Mouse (Mus musculus): ENCODE measurements around the gene Rgs12. TPM values are rescaled to one million over a fixed set of nuclear protein-coding genes. Genes with fewer than 3 reads are reported as not detected.

The Rgs12 gene
- polyA plus RNA-seq, 1 experiment from 2014 or later = 44.8 TPM

DNA sequence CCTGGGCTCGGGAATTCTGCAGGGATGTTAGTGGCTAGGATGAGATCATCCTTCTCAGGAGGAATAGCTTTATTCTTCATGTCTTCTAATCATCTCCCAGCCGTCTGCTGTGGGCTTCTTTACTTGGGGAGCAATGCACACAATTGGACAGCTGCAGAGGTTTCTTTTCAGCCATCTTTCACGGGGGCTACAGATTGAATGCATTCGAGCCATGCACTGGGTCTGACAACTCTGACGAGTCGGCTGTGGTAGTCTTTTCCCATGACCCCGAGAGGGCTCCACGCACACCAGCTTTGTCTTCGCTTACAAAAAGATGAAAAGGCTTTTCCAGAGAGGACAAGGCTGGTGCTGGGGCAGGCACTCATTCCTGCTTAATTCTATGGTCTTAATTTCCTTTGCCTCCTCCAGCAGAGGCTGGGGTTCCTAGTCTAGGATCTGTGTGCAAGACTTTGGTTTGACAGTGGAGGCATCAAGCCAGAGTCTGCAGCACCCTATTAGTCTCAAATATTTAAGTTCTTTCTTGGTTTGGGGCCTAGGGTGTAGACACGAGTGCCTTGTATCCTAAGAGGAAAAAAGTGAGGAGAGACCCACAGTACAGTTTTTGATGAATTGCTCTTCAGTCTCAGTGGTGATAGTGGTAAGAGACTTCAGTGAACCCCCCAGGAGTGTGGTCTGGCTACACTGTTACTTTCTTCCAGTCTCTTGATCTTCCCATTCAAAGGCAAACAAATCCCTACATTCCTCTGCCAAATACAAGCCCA lies 7.4 kb upstream of the Rgs12 start:
- Histone ChIP-seq H3K4me3 (no peak overlapping the region), H3K4me2 (no peak overlapping the region), H3K9ac (no peak overlapping the region), H3K4me1 (replicated peaks) (peaks cover 7% of the 10 kb centered on the region; the same call in 1 of the 2 replicates), H3K27me3 (no peaks in the 10 kb centered on the region), H3K27ac (replicated peaks) (no peak overlapping the region), H3K36me3 (no peaks in the 10 kb centered on the region), H3K9me3 (no peaks in the 10 kb centered on the region)
- ATAC-seq (ENCODE audit: low FRiP score, low read depth) = peak; percentile 38
- WGBS = 11% methylated on average over 10 of the region's 10 CpGs

DNA sequence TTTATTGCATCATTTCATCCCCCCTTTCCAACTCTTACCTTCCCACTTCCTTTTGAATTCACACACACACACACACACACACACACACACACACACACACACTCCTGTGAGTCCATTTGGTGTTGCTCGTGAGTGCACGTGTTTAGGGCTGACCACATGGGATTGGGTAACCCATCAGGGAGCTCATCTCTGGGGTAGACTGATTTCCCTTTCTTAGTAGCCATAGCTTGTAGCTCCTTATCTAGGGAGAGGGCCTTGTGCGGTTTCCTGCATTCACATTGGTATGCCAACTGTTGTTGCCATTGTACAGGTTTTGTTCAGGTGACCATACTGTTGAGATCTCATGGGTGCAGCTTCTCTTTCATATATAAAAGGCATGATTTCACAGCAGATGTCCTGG lies 5.8 kb upstream of the Rgs12 start:
- H3K27me3 ChIP-seq = no peaks in the 10 kb centered on the region
- peaks cover 7% of the 10 kb centered on the region; the same call in 1 of the 2 replicates for H3K4me1 ChIP-seq (replicated peaks)
- no peak overlapping the region for H3K4me2 ChIP-seq
- H3K27ac ChIP-seq (replicated peaks) = no peak overlapping the region
- H3K36me3 ChIP-seq = no peaks in the 10 kb centered on the region
- no peaks in the 10 kb centered on the region for H3K9me3 ChIP-seq
- H3K4me3 ChIP-seq = no peak overlapping the region
- no peak for ATAC-seq (ENCODE audit: low FRiP score, low read depth)
- no peak overlapping the region for H3K9ac ChIP-seq
- 84% methylated on average over 3 of the region's 3 CpGs for WGBS

DNA sequence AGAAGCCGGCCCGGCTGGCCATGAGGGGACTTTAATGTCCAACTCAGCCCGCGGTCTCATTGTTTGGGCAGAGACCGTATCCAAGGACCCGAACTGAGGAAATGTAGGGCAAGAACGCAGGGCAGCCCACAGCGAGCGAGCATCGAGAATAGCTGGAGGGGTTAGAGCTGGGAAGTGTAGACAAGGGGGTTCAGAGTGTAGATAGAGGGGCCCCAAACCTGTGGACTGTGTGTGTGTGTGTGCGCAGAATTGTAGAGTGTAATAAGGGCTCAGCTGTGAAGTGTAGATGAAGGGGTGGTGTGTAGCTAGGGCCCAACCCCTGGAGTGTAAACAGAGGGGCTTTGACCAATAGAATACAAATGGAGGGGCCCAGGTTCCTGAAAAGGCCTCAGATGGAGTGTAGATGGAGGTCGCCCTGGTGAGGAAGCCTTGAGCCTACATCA lies 545 bp downstream of the Rgs12 start:
- H3K4me2 ChIP-seq = peak overlapping the region; percentile 76
- peak overlapping the region; percentile 89 for H3K27ac ChIP-seq (replicated peaks)
- H3K36me3 ChIP-seq = peaks cover 3% of the 10 kb centered on the region; the same call in 1 of the 2 replicates
- peak; percentile 57 for ATAC-seq (ENCODE audit: low FRiP score, low read depth)
- no peaks in the 10 kb centered on the region for H3K27me3 ChIP-seq
- WGBS = under 1% methylated on average over 12 of the region's 12 CpGs
- H3K4me1 ChIP-seq (replicated peaks) = peaks cover 41% of the 10 kb centered on the region
- peak overlapping the region; percentile 70 for H3K4me3 ChIP-seq
- peak overlapping the region; percentile 86 for H3K9ac ChIP-seq
- no peaks in the 10 kb centered on the region for H3K9me3 ChIP-seq

DNA sequence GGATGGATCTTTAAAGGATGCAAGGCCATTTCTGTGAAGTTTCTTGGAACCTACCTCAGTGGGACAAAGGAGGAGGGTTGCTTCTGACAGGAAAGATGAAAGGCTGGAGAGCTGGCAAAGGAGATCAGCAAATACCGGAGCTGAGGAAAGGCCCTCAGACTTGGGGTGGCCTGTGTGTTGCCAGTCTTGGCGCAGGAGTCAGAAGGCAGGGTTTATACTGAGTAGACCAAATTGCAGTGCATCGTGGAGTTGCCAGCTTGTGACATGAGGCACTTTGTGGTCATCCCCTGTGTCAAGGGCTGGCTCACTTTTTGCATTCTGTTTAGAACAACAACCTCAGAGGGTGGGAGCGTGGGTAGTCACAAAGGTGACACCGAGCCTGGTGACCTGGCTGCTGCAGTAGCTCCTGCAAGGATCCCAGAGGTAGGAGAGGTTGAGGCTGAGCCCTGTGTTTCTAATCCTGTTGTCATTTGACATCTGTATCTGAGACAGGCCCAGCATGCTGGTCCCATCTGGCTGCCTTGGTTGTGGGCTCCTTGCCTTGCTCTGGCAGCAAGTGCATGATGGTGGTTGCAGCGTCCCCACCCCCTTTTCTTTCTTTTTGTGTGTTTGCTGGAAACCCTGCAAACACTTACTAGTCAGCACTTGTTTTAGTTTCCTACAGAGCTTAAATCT lies 1.4 kb downstream of the Rgs12 start:
- Histone ChIP-seq H3K36me3 (peaks cover 3% of the 10 kb centered on the region; the same call in 1 of the 2 replicates), H3K4me3 (peak overlapping the region; percentile 70), H3K4me2 (peak overlapping the region; percentile 76), H3K4me1 (replicated peaks) (peaks cover 42% of the 10 kb centered on the region), H3K9me3 (no peaks in the 10 kb centered on the region), H3K9ac (peak overlapping the region; percentile 86; the same call in 1 of the 2 replicates), H3K27ac (replicated peaks) (peak overlapping the region; percentile 89), H3K27me3 (no peaks in the 10 kb centered on the region)
- 52% methylated on average over 6 of the region's 6 CpGs for WGBS
- no peak for ATAC-seq (ENCODE audit: low FRiP score, low read depth)

DNA sequence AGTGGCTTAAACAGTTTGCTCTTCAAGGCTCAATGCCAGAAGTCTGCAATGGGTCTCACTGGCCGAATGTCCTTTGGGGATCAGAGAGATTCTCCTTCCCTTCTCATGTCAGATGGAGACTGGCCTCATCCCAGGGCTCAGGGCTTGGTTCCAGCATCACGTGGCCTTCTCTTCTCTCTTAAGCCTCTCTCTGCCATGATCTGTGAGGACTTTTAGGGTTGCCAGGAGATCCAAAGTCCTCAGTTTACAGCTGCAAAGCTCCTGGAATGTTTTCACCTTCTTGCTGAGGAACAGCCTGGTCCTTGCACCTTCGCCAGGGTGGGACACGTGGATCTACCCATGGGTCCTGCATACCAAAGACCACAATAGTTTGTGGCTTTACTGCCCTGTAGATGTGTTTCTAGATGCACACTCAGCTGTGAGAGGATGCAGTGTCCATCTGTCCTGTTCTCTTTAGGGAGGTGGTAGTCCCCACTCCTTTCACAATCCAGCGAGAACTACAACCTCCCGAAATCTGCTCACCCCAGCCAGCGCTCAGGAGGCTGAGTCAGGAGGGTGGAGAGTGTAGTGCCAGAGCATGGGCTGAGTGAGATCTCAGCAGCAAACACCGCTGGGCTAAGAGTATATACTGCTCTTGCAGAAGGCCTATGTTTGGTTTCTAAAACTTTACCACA lies 2.1 kb downstream of the Rgs12 start:
- H3K36me3 ChIP-seq = peaks cover 3% of the 10 kb centered on the region; the same call in 1 of the 2 replicates
- H3K4me1 ChIP-seq (replicated peaks) = peaks cover 49% of the 10 kb centered on the region
- peak overlapping the region; percentile 89 for H3K27ac ChIP-seq (replicated peaks)
- H3K9ac ChIP-seq = peak overlapping the region; percentile 86; the same call in 1 of the 2 replicates
- ATAC-seq (ENCODE audit: low FRiP score, low read depth) = no peak
- H3K27me3 ChIP-seq = no peaks in the 10 kb centered on the region
- H3K9me3 ChIP-seq = no peaks in the 10 kb centered on the region
- WGBS = 85% methylated on average over 8 of the region's 8 CpGs
- H3K4me3 ChIP-seq = peak overlapping the region; percentile 70; the same call in 1 of the 2 replicates
- H3K4me2 ChIP-seq = peak overlapping the region; percentile 76

DNA sequence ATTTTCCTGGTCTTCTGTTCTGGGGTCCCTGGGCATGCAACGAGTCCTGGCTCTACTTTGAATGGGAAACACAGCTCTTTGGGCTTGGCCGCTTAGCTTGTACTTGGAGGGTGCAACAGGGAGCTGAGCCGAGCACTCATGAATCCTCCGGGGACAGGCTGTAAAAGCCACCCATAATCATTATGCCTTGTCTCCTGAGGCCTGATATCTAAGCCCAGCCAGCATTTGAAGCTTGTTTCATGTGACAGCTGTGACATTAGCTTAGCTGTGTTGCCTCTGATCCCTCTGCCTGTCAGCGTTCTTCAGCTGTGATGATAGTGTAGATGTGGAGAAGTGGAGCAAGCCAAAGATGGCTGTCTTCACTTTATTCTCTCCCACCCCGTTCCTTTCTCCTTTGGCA lies 5.3 kb downstream of the Rgs12 start:
- no peaks in the 10 kb centered on the region for H3K27me3 ChIP-seq
- H3K27ac ChIP-seq (replicated peaks) = no peak overlapping the region; the same call in 1 of the 2 replicates
- peaks cover 66% of the 10 kb centered on the region for H3K4me1 ChIP-seq (replicated peaks)
- ATAC-seq (ENCODE audit: low FRiP score, low read depth) = no peak
- H3K4me3 ChIP-seq = no peak overlapping the region
- H3K9ac ChIP-seq = no peak overlapping the region
- WGBS = 55% methylated on average over 6 of the region's 6 CpGs
- no peak overlapping the region for H3K4me2 ChIP-seq
- no peaks in the 10 kb centered on the region for H3K9me3 ChIP-seq
- peaks cover 3% of the 10 kb centered on the region; the same call in 1 of the 2 replicates for H3K36me3 ChIP-seq

DNA sequence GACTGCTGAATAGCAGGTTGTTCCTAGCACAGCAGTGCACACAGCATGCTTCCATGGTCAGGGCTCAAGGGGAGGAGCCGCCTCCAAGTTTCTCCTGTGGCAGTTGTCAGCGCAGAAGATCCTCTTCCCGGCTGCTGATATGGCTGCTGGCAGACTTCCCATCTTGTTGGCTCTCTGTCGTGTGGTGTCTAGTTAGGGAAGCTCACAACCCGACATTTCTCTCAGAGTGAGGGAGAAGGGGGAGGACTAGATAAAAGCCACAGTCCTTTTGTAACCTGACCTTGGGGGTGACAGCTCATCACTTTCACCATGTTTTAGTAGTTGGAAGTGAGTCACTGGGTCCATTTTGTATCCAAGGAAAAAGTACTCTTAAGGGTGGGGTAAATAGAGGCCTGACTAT lies 6.4 kb downstream of the Rgs12 start:
- no peaks in the 10 kb centered on the region for H3K9me3 ChIP-seq
- no peak overlapping the region for H3K4me3 ChIP-seq
- no peak overlapping the region for H3K9ac ChIP-seq
- no peaks in the 10 kb centered on the region for H3K27me3 ChIP-seq
- peaks cover 60% of the 10 kb centered on the region for H3K4me1 ChIP-seq (replicated peaks)
- H3K36me3 ChIP-seq = peaks cover 3% of the 10 kb centered on the region; the same call in 1 of the 2 replicates
- H3K27ac ChIP-seq (replicated peaks) = no peak overlapping the region
- no peak for ATAC-seq (ENCODE audit: low FRiP score, low read depth)
- no peak overlapping the region for H3K4me2 ChIP-seq
- 29% methylated on average over 5 of the region's 5 CpGs for WGBS

DNA sequence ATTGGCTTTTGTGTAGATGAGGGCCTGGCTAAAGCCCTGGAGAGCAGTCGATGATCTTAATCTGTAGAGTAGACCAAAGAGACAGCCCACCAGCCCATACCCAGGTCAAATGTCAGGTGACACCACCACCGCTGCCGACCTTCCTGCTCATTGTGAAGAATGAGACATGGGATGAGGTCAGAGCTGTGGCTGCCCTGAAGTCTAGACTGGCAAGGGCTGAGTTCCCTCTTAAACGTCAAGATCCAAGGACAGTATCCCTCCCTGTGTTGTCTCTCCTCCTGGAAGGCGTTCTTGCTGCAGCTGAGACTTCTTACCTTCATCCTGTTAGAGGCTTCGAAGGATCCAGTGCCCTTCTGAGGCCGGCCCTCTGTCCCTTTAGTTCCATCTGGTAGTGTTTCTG lies 6.9 kb downstream of the Rgs12 start:
- Histone ChIP-seq H3K36me3 (peaks cover 3% of the 10 kb centered on the region; the same call in 1 of the 2 replicates), H3K27me3 (no peaks in the 10 kb centered on the region), H3K27ac (replicated peaks) (no peak overlapping the region), H3K4me1 (replicated peaks) (peaks cover 55% of the 10 kb centered on the region), H3K9me3 (no peaks in the 10 kb centered on the region), H3K4me2 (no peak overlapping the region), H3K9ac (no peak overlapping the region), H3K4me3 (no peak overlapping the region)
- WGBS = 80% methylated on average over 7 of the region's 7 CpGs
- no peak for ATAC-seq (ENCODE audit: low FRiP score, low read depth)

DNA sequence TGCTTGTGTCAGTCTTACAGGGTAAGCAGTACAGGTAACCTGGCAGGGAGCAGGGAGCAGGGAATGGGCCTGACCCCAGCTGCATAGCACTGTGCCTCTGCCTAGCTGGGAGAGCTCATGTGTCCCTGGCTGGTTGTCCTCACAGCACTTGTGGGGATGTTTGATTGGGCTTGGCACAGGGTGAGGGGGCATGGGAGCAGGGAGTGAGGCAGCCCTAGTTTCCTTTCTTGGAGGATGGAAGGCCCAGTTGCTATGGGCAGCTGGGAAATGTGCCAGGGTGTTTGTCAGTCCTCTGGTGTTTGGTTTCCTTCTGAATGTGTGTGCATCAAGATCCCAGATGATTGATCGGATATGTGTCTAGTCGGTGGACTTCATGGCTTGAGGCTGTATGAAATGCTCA lies 7.8 kb downstream of the Rgs12 start:
- peak; percentile 75 for ATAC-seq (ENCODE audit: low FRiP score, low read depth)
- Histone ChIP-seq H3K36me3 (peaks cover 3% of the 10 kb centered on the region; the same call in 1 of the 2 replicates), H3K27me3 (no peaks in the 10 kb centered on the region), H3K9me3 (no peaks in the 10 kb centered on the region), H3K9ac (no peak overlapping the region), H3K4me3 (no peak overlapping the region), H3K4me2 (peak overlapping the region; percentile 4; the same call in 1 of the 2 replicates), H3K4me1 (replicated peaks) (peaks cover 55% of the 10 kb centered on the region), H3K27ac (replicated peaks) (peak overlapping the region; percentile 58)
- WGBS = 44% methylated on average over 2 of the region's 2 CpGs

DNA sequence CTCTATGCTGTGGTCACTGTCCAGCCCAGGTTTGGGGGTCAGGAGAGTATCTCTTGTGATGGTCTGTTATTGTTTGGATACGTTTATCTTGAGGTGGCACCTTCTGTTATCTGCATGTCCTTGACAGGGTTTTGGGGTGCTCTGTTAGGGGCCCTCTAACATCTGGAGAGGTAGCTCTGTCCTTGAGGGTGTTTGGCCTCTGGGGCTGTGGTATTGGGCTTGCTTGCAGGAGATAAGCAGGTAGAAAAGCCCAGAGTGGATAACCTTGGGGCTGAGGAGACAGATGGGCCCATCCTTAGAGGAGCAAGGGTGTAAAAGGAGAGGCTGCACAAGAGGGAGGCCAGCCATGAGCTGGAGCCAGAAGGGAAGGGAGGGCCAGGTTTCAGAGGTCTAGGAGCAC lies 10.8 kb downstream of the Rgs12 start:
- Histone ChIP-seq H3K9me3 (no peaks in the 10 kb centered on the region), H3K36me3 (no peaks in the 10 kb centered on the region), H3K27ac (replicated peaks) (no peak overlapping the region), H3K9ac (no peak overlapping the region), H3K4me2 (no peak overlapping the region), H3K4me1 (replicated peaks) (peaks cover 45% of the 10 kb centered on the region), H3K27me3 (no peaks in the 10 kb centered on the region), H3K4me3 (no peak overlapping the region)
- no peak for ATAC-seq (ENCODE audit: low FRiP score, low read depth)
- 97% methylated on average over 1 of the region's 1 CpGs for WGBS

DNA sequence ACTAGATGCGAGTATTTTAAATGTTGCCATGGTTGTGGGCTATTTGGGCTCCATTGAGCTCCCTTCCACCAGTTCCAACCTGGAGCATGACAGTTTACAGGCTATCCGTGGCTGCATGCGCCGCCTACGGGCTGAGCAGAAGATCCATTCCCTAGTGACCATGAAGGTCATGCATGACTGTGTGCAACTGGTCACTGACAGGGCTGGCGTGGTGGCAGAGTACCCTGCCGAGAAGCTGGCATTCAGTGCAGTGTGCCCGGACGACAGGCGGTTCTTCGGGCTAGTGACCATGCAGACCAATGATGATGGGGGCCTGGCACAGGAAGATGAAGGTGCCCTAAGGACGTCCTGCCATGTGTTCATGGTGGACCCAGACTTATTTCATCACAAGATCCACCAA lies 16.3 kb downstream of the Rgs12 start:
- ATAC-seq (ENCODE audit: low FRiP score, low read depth) = no peak
- H3K27ac ChIP-seq (replicated peaks) = no peak overlapping the region
- H3K36me3 ChIP-seq = peaks cover 20% of the 10 kb centered on the region; the same call in 1 of the 2 replicates
- no peak overlapping the region for H3K9ac ChIP-seq
- H3K9me3 ChIP-seq = no peaks in the 10 kb centered on the region
- peaks cover 8% of the 10 kb centered on the region; the same call in 1 of the 2 replicates for H3K4me1 ChIP-seq (replicated peaks)
- H3K27me3 ChIP-seq = no peaks in the 10 kb centered on the region
- no peak overlapping the region for H3K4me2 ChIP-seq
- WGBS = 89% methylated on average over 12 of the region's 12 CpGs
- H3K4me3 ChIP-seq = no peak overlapping the region
